Mouse (Mus musculus) forebrain, embryonic 14.5 days (tissue): ENCODE measurements at regions not wholly inside any gene's neighbourhood (a gene's known extent, or its start where the extent isn't known, plus 50 kb on each side); places are given as distances from the start of the nearest gene placed in this dataset.

Experiments used
- ATAC-seq: fragments of 200-750 bp; cut with Nextera tagmentation; 2 replicates; pipeline ENCODE4 v1.8.0; 2017; ENCODE audit warnings: mild to moderate bottlenecking, moderate library complexity
- DNase-seq: peaks from one replicate; pipeline ENCODE4 v3.0.0-alpha.2; 2015; ENCODE audit warnings: low spot score
- H3K27ac ChIP-seq: fragments of 300-500 bp; sonication (generic); 2 replicates; pipeline ENCODE4 v1.5.1; 2014; ENCODE audit warnings: low read depth, mild to moderate bottlenecking, control low read depth, low read length, moderate library complexity
- H3K27me3 ChIP-seq: fragments of 300-500 bp; sonication (generic); replicated peaks from 2 replicates; pipeline ENCODE4 v1.6.1; 2014; ENCODE audit warnings: low read length, control low read depth, mixed read lengths; ENCODE audit not compliant: control insufficient read depth, insufficient read depth
- H3K36me3 ChIP-seq: fragments of 300-500 bp; sonication (generic); 2 replicates; pipeline ENCODE4 v1.6.1; 2014; ENCODE audit warnings: low read length, control low read depth; ENCODE audit not compliant: control insufficient read depth, insufficient read depth
- H3K4me1 ChIP-seq: fragments of 300-500 bp; sonication (generic); 2 replicates; pipeline ENCODE4 v1.6.1; 2014; ENCODE audit warnings: antibody characterized with exemption, low read length, control low read depth; ENCODE audit not compliant: control insufficient read depth, insufficient read depth
- H3K4me2 ChIP-seq: fragments of 300-500 bp; sonication (generic); 2 replicates; pipeline ENCODE4 v1.6.1; 2014; ENCODE audit warnings: mild to moderate bottlenecking, control low read depth, low read length
- H3K4me3 ChIP-seq: fragments of 300-500 bp; sonication (generic); 2 replicates; pipeline ENCODE4 v1.5.1; 2014; ENCODE audit warnings: low read depth, low read length, control low read depth
- H3K9ac ChIP-seq: fragments of 300-500 bp; sonication (generic); 2 replicates; pipeline ENCODE4 v1.6.1; 2014; ENCODE audit warnings: mild to moderate bottlenecking, low read length, control low read depth, moderate library complexity
- H3K9me3 ChIP-seq: fragments of 300-500 bp; sonication (generic); replicated peaks from 2 replicates; pipeline ENCODE4 v1.6.1; 2016; ENCODE audit warnings: low read length, control low read depth, mixed read lengths; ENCODE audit not compliant: control insufficient read depth
- WGBS: fragments of 180-500 bp; shearing (Covaris S2); extraction: QIAGEN DNeasy Blood & Tissue Kit; methylation state at CpG from one replicate; pipeline ENCODE4 v1.1.7; 2014; 5-methylcytosine and 5-hydroxymethylcytosine counted together

GRCm38 (mm10) chr4:12837097-12837426 lies 665.2 kb upstream of the Fam92a start:
- ATAC-seq (no peak), DNase-seq (no peak)
- H3K36me3 ChIP-seq: no peaks in the 10 kb centered on the region
- 86% methylated on average over 1 of the region's 1 CpGs for WGBS
- H3K9ac ChIP-seq: no peak overlapping the region
- H3K4me1 ChIP-seq: no peaks in the 10 kb centered on the region
- H3K4me2 ChIP-seq: no peak overlapping the region
- no peak overlapping the region for H3K27ac ChIP-seq
- H3K27me3 ChIP-seq: no peaks in the 10 kb centered on the region
- no peak overlapping the region for H3K4me3 ChIP-seq
- no peaks in the 10 kb centered on the region for H3K9me3 ChIP-seq

DNA sequence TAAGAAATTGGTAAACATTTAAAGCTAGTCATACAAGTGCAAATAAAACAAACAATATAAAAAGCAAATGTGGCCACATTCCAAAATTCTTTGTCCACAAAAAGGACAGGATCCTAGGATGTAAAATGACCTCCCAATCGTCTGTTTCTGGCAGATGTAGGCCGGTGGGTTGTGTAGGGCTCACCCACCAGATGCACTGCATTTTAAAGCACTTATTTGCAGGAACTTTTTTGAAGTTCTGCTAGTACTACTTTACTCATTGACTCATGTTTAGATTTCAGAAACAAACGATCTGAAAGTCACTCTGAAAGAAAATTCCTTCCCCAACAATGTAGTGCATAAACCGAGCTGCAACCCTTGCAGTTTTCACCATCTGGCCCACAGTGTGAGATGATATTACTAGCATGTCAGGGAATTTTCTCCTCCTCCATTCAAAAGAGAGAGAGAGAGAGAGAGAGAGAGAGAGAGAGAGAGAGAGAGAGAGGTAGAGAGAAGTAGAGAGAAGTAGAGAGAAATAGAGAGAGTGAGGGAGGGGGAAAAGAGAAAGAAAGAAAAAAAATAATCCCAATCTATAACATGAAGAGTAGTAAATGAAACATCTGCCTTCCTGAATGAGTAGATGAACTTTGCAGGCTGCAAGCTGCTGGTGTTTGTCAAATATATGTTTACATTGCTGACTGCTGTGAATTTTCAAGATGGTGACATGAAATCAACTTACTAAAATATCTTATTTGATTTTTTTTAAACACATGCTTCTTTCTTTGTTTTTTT lies 664.7 kb upstream of the Fam92a start:
- no peak overlapping the region for H3K4me2 ChIP-seq
- H3K4me1 ChIP-seq: no peaks in the 10 kb centered on the region
- DNase-seq: no peak
- WGBS: 80% methylated on average over 4 of the region's 4 CpGs
- H3K4me3 ChIP-seq: no peak overlapping the region
- H3K9ac ChIP-seq: no peak overlapping the region
- H3K27me3 ChIP-seq: no peaks in the 10 kb centered on the region
- H3K9me3 ChIP-seq: no peaks in the 10 kb centered on the region
- H3K36me3 ChIP-seq: no peaks in the 10 kb centered on the region
- no peak overlapping the region for H3K27ac ChIP-seq
- no peak for ATAC-seq

GRCm38 (mm10) chr4:12826419-12826818 lies 654.6 kb upstream of the Fam92a start:
- 90% methylated on average over 1 of the region's 1 CpGs for WGBS
- Histone ChIP-seq H3K4me1 (no peaks in the 10 kb centered on the region), H3K27me3 (no peaks in the 10 kb centered on the region), H3K4me2 (no peak overlapping the region), H3K9me3 (no peaks in the 10 kb centered on the region), H3K9ac (no peak overlapping the region), H3K27ac (no peak overlapping the region), H3K36me3 (no peaks in the 10 kb centered on the region), H3K4me3 (no peak overlapping the region)
- DNase-seq (no peak), ATAC-seq (no peak)

DNA sequence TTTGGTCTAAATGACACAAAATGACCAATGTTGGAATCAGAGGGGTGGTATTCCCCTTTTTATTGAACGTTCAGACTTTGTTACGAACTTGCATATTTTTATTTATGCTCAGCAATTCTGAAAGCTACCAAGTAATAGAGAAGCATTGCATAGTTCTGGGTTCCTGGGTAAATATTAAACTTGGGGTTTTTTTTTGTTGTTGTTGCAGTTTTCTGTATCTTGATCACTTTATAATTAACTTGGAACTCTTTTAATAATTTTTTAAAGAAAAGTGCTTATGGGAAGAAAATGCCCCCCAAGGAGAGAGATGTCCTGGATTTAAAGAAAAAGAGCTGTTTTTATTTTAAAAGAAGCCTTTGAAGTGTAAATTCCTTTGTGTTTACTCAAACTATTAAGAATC lies 642.4 kb upstream of the Fam92a start:
- H3K9ac ChIP-seq: no peak overlapping the region
- H3K36me3 ChIP-seq: no peaks in the 10 kb centered on the region
- H3K27ac ChIP-seq: no peak overlapping the region
- 88% methylated on average over 2 of the region's 2 CpGs for WGBS
- no peak for ATAC-seq
- no peaks in the 10 kb centered on the region for H3K4me1 ChIP-seq
- H3K4me3 ChIP-seq: no peak overlapping the region
- no peaks in the 10 kb centered on the region for H3K27me3 ChIP-seq
- H3K9me3 ChIP-seq: no peaks in the 10 kb centered on the region; the same call in 1 of the 2 replicates
- H3K4me2 ChIP-seq: no peak overlapping the region
- DNase-seq: no peak

- WGBS: 92% methylated on average over 3 of the region's 3 CpGs
- H3K4me1 ChIP-seq: no peaks in the 10 kb centered on the region
- no peak overlapping the region for H3K4me2 ChIP-seq
- no peaks in the 10 kb centered on the region for H3K9me3 ChIP-seq
- H3K27ac ChIP-seq: no peak overlapping the region
- DNase-seq: no peak
- no peaks in the 10 kb centered on the region for H3K36me3 ChIP-seq
- no peak overlapping the region for H3K9ac ChIP-seq
- no peak for ATAC-seq
- no peak overlapping the region for H3K4me3 ChIP-seq
- no peaks in the 10 kb centered on the region for H3K27me3 ChIP-seq
Observed at GRCm38 (mm10) chr4:12801186-12801585, 629.4 kb upstream of the Fam92a start.

GRCm38 (mm10) chr4:12799564-12799963 lies 627.7 kb upstream of the Fam92a start:
- no peak overlapping the region for H3K4me3 ChIP-seq
- H3K4me1 ChIP-seq: no peaks in the 10 kb centered on the region
- H3K27me3 ChIP-seq: no peaks in the 10 kb centered on the region
- no peaks in the 10 kb centered on the region for H3K36me3 ChIP-seq
- 38% methylated on average over 5 of the region's 5 CpGs for WGBS
- DNase-seq (peak; percentile 88), ATAC-seq (peak; percentile 90)
- H3K9ac ChIP-seq: no peak overlapping the region
- H3K4me2 ChIP-seq: no peak overlapping the region
- no peaks in the 10 kb centered on the region for H3K9me3 ChIP-seq
- H3K27ac ChIP-seq: no peak overlapping the region

DNA sequence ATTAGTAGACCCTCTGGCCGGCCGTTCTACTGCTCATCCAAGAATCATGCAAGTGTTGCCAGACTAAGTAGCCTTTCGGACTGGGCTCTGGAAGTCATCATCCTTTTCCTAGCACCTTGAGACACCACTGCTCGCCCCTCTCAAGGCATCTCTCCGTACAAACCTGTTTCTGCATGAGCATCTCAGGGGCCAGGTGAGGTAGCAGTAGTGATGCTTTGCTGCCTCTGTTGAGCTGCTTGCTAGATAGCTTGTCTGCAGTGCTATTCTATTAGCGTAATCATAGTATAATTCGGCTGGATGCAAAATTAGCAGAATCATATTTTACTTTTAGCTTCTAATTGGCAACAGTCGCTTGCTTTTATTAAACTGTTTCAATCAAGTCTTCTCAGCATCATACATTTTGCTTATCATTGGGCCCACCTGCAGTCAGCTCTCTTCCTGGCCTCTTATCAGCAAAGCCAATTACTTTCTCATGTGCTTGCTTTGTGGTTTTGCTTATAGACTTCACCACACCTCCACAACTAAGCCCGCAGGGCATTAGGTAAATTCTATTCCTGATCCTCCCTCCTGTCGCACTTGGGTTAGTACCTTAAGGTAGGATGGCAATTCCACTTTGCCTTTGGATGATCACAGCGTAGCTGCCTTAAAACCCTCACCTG lies 621.1 kb upstream of the Fam92a start:
- H3K9me3 ChIP-seq: no peaks in the 10 kb centered on the region
- no peak overlapping the region for H3K9ac ChIP-seq
- 80% methylated on average over 11 of the region's 11 CpGs for WGBS
- DNase-seq: no peak
- no peak for ATAC-seq
- peaks cover 9% of the 10 kb centered on the region for H3K4me1 ChIP-seq
- no peaks in the 10 kb centered on the region for H3K36me3 ChIP-seq
- peak overlapping the region; percentile 29; the same call in 1 of the 2 replicates for H3K4me2 ChIP-seq
- no peaks in the 10 kb centered on the region for H3K27me3 ChIP-seq
- H3K27ac ChIP-seq: no peak overlapping the region
- H3K4me3 ChIP-seq: no peak overlapping the region

DNA sequence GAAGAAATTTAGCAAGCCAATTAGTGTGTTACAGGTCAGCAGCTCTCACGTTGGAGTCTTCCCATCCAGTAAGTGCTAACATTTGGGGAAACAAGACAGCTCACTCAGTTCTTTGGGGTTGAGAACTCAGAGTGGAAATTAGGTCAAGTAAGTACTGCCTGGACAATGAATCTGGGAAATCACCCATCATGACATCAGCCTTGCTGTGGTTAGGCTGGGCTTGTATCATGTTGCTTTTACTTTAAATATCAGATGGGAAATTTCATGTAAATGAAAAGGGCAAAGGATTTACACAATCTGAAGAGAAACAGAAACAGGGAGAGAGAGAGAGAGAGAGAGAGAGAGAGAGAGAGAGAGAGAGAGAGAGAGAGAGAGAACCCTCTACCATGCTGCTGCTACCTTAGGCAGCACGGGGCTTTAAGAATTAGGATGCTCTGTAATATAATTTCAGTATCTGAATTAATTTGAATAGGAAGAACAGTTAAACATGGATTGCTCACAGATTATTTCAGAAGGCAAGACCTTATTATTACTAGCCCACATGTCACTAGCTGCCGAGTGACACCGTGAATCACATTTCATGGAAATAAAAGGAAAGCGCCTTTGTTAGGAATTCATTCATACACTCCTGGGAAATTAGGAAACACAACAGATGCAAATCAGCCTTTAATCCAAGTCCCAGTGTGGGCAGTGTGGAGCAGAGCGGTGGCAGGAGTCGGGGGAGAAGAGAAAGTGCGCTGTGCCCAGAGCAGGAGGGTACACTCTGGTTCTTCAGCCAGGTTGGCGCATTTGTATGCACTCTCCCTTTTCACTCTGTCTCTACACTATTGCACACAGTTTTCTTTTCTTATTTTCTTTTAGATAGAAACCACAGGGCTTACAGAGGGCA lies 620.2 kb upstream of the Fam92a start:
- H3K27ac ChIP-seq: no peak overlapping the region
- DNase-seq: peak; percentile 53

More for the DNA sequence above, 620.2 kb upstream of the Fam92a start:
- ATAC-seq: peak; percentile 61
- no peaks in the 10 kb centered on the region for H3K27me3 ChIP-seq
- H3K4me3 ChIP-seq: no peak overlapping the region
- WGBS: 34% methylated on average over 9 of the region's 9 CpGs
- no peak overlapping the region for H3K9ac ChIP-seq
- H3K36me3 ChIP-seq: no peaks in the 10 kb centered on the region
- peak overlapping the region; percentile 29; the same call in 1 of the 2 replicates for H3K4me2 ChIP-seq
- peaks cover 9% of the 10 kb centered on the region for H3K4me1 ChIP-seq
- no peaks in the 10 kb centered on the region for H3K9me3 ChIP-seq
